Mouse (Mus musculus): ENCODE data around the gene Gdf5.
A peak's percentile ranks its signal among the peaks of the same experiment; 100 is the strongest.

- TF ChIP-seq CTCF (IDR thresholded peaks at IDR 0.05; ENCODE audit: control insufficient read depth, insufficient read depth, low read length) (no peak), POLR2A (IDR thresholded peaks at IDR 0.05; ENCODE audit: borderline replicate concordance, control insufficient read depth, low read depth, low read length) (peak; percentile 83; the same call in 1 of the 2 replicates)
Measured at GRCm38 (mm10) chr2:155929531-155930442, 15.4 kb downstream of the Gdf5 start, which contains the start of gene Uqcc1.
